In the genomic region with DNA sequence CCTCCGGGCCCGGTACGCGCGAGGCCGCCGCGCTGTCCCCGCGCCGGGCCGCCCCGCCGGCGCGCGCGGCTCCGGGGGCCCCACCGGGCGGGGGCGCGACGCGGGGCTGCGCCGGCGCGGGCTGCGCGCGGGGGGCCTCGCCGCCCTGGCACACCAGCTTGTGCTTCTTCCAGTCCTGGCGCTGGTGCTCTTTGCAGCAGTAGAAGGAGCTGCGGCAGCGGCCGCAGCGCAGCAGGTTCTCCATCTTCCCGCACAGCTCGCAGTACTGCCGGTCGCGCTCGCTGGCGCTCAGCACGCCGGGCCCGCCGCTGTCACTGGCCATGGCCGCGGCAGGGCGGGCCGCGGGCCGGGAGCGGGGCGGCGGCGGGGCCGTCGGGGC, we compare ENCODE assay signal across 8 mouse cellular contexts. TPM values are rescaled to one million over a fixed set of nuclear protein-coding genes. Genes with fewer than 3 reads are reported as not detected.
DNase-seq lines count a peak whose midpoint lies in the region; ATAC-seq and TF ChIP-seq lines count a peak whose summit lies in the region.

No protein-coding gene starts in this region.

- no peak for TF ChIP-seq CTCF in brain, embryonic 14.5 days (IDR thresholded peaks at IDR 0.05; ENCODE audit: borderline replicate concordance, extremely low read depth, insufficient read depth, insufficient read length)
- TF ChIP-seq CTCF in heart, postnatal 0 days (IDR thresholded peaks at IDR 0.05; ENCODE audit: low read depth), result no peak

- peak overlapping the region; percentile 74 for H3K4me3 ChIP-seq in heart, postnatal 0 days (ENCODE audit: low read depth, low read length)
- peak overlapping the region; percentile 84 for H3K4me3 ChIP-seq in liver, embryonic 16.5 days (ENCODE audit: low read depth, low read length)

- no peak for TF ChIP-seq EP300 in heart, postnatal 0 days (IDR thresholded peaks at IDR 0.05; ENCODE audit: low read depth)

- ATAC-seq in heart, postnatal 0 days (ENCODE audit: insufficient read depth, low read depth), result peak; percentile 15
- ATAC-seq in liver, embryonic 16.5 days (ENCODE audit: low read depth), result peak; percentile 23; the same call in 1 of the 2 replicates

- H3K4me2 ChIP-seq in heart, postnatal 0 days (ENCODE audit: low read depth, low read length), result peak overlapping the region; percentile 83
- H3K4me2 ChIP-seq in liver, embryonic 16.5 days (ENCODE audit: low read depth, low read length), result peak overlapping the region; percentile 82

- H3K27me3 ChIP-seq in heart, postnatal 0 days (ENCODE audit: control insufficient read depth, insufficient read depth, low read length), result no peaks in the 10 kb centered on the region
- H3K27me3 ChIP-seq in liver, embryonic 16.5 days (ENCODE audit: control insufficient read depth, insufficient read depth, low read depth, low read length), result no peaks in the 10 kb centered on the region

- peak overlapping the region; percentile 92 for H3K27ac ChIP-seq in heart, postnatal 0 days (ENCODE audit: low read depth)
- peak overlapping the region; percentile 92 for H3K27ac ChIP-seq in liver, embryonic 16.5 days (ENCODE audit: low read length)

- H3K4me1 ChIP-seq in heart, postnatal 0 days (ENCODE audit: control insufficient read depth, insufficient read depth), result peaks cover 35% of the 10 kb centered on the region
- H3K4me1 ChIP-seq in liver, embryonic 16.5 days (ENCODE audit: control insufficient read depth, low read depth, low read length), result peaks cover 24% of the 10 kb centered on the region

- 0% methylated on average over 30 of the region's 62 CpGs for WGBS in heart, postnatal 0 days
- 0% methylated on average over 40 of the region's 62 CpGs for WGBS in liver, embryonic 16.5 days (ENCODE audit: insufficient replicate concordance)

- peak; percentile 43; the same call in 1 of the 2 replicates for TF ChIP-seq POLR2A in brain, embryonic 14.5 days (IDR thresholded peaks at IDR 0.05; ENCODE audit: borderline replicate concordance, extremely low read depth, insufficient read depth, insufficient read length, poor library complexity, severe bottlenecking)

- no peaks in the 10 kb centered on the region for H3K36me3 ChIP-seq in heart, postnatal 0 days (replicated peaks; ENCODE audit: control insufficient read depth, insufficient read depth, low read length)
- no peaks in the 10 kb centered on the region for H3K36me3 ChIP-seq in liver, embryonic 16.5 days (ENCODE audit: control insufficient read depth, insufficient read depth)

- no peaks in the 10 kb centered on the region for H3K9me3 ChIP-seq in heart, postnatal 0 days (replicated peaks; ENCODE audit: control insufficient read depth, low read length)
- no peaks in the 10 kb centered on the region for H3K9me3 ChIP-seq in liver, embryonic 16.5 days (replicated peaks; ENCODE audit: control insufficient read depth, low read length)

- intact Hi-C loops in gastrocnemius, postnatal 14 days (cut with DNase I; ENCODE audit: low total_unique reads), result loop anchor here (5.0 to 10.0 kb wide), 2 partner anchors 36 to 54 kb away; partner anchors contain the start of genes Exoc8 and Sprtn

- peak overlapping the region; percentile 73 for H3K9ac ChIP-seq in heart, postnatal 0 days (replicated peaks; ENCODE audit: low read depth, low read length)
- H3K9ac ChIP-seq in liver, embryonic 16.5 days (ENCODE audit: low read depth, low read length), result peak overlapping the region; percentile 88

- peak; percentile 25 for DNase-seq in gastrocnemius, postnatal 14 days
- DNase-seq in gastrocnemius, adult 18-20 months (ENCODE audit: low spot score), result no peak
- peak; percentile 30 for DNase-seq in 3134 (ENCODE audit: extremely low read depth, insufficient read length, low spot score)
- DNase-seq in brain, embryonic 14.5 days (ENCODE audit: low read depth), result peak; percentile 69
- no peak for DNase-seq in heart, postnatal 0 days (ENCODE audit: low spot score)
- peak; percentile 52 for DNase-seq in right cerebral cortex, postnatal 4 days
- DNase-seq in urinary bladder, postnatal 4 days (ENCODE audit: low spot score in 2 of 2), result no peak

RNA-seq across cellular contexts. Expression of gene Egln1, which starts 0.4 kb away (rescaled TPM):
- total RNA-seq in gastrocnemius, postnatal 14 days (2021), result 10 to 100 TPM; 70.1 to 76.6 TPM
- 100 to 1,000 TPM; 155 to 180 TPM for total RNA-seq in gastrocnemius, adult 18-20 months (2021)
- 56.9 and 58.9 TPM in 2 replicates for polyA plus RNA-seq in brain, embryonic 14.5 days (2012; rRNA removed)
- total RNA-seq in heart, postnatal 0 days (2014; rRNA removed; ENCODE audit: low replicate concordance), result 60.9 and 79.6 TPM in 2 replicates
- polyA plus RNA-seq in heart, postnatal 0 days (2015; fragmentation: Nextera tagmentation; extraction: Ambion mirVana), result 16.5 and 17.7 TPM in 2 replicates
- 4.8 and 5.1 TPM in 2 replicates for polyA plus RNA-seq in liver, embryonic 16.5 days (2015; fragmentation: Nextera tagmentation; extraction: Ambion mirVana)

RNA-seq across cellular contexts. Expression of gene Sprtn, which starts 51.0 kb away (rescaled TPM):
- total RNA-seq in gastrocnemius, postnatal 14 days (2021), result 1 to 10 TPM; 6.6 to 8.8 TPM
- 1 to 10 TPM; 5.5 to 5.9 TPM for total RNA-seq in gastrocnemius, adult 18-20 months (2021)
- 20.0 and 20.3 TPM in 2 replicates for polyA plus RNA-seq in brain, embryonic 14.5 days (2012; rRNA removed)
- 9.6 and 14.5 TPM in 2 replicates for total RNA-seq in heart, postnatal 0 days (2014; rRNA removed; ENCODE audit: low replicate concordance)
- 5.1 and 6.7 TPM in 2 replicates for polyA plus RNA-seq in heart, postnatal 0 days (2015; fragmentation: Nextera tagmentation; extraction: Ambion mirVana)
- polyA plus RNA-seq in liver, embryonic 16.5 days (2015; fragmentation: Nextera tagmentation; extraction: Ambion mirVana), result 4.8 and 4.9 TPM in 2 replicates

RNA-seq across cellular contexts. Expression of gene Exoc8, which starts 51.2 kb away (rescaled TPM):
- total RNA-seq in gastrocnemius, postnatal 14 days (2021), result 1 to 10 TPM; 7.7 to 8.8 TPM
- total RNA-seq in gastrocnemius, adult 18-20 months (2021), result 1 to 10 TPM; 6.9 to 7.4 TPM
- polyA plus RNA-seq in brain, embryonic 14.5 days (2012; rRNA removed), result 10.3 and 15.2 TPM in 2 replicates
- total RNA-seq in heart, postnatal 0 days (2014; rRNA removed; ENCODE audit: low replicate concordance), result 9.0 and 16.9 TPM in 2 replicates
- polyA plus RNA-seq in heart, postnatal 0 days (2015; fragmentation: Nextera tagmentation; extraction: Ambion mirVana), result 5.0 and 5.3 TPM in 2 replicates
- polyA plus RNA-seq in liver, embryonic 16.5 days (2015; fragmentation: Nextera tagmentation; extraction: Ambion mirVana), result 3.1 and 3.6 TPM in 2 replicates

Comparison
In these comparisons a context has a peak if more than half of its experiments do, and no peak if none do; other contexts are left out.
1. DNase-seq: peak in gastrocnemius, postnatal 14 days (single experiment), 3134 (single experiment), brain, embryonic 14.5 days (single experiment) and right cerebral cortex, postnatal 4 days (single experiment); none in gastrocnemius, adult 18-20 months (single experiment), heart, postnatal 0 days (single experiment) and urinary bladder, postnatal 4 days (0 of 2).